Mouse (Mus musculus): ENCODE results near the gene AW011738.

Gene AW011738

DNA sequence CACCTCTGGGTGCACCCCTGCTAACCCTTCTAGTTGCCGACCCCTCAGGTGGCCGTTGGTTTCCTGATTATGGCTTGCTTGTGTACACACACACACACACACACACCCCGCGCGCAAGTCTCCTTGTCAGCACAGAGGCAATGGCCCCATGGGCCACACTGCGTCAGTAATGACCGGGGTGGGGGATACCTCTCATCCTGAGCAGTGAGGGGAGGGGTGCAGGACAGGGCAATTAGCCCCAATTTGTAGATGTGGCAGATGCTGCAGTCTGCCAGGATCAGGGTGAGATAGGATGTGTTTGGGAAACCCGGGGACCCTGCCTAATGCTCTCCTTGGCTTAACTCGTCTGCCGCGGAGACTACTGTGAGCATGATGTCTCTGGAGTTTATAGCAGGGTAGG is 46.5 kb downstream of the AW011738 start:
- no peak for DNase-seq

DNA sequence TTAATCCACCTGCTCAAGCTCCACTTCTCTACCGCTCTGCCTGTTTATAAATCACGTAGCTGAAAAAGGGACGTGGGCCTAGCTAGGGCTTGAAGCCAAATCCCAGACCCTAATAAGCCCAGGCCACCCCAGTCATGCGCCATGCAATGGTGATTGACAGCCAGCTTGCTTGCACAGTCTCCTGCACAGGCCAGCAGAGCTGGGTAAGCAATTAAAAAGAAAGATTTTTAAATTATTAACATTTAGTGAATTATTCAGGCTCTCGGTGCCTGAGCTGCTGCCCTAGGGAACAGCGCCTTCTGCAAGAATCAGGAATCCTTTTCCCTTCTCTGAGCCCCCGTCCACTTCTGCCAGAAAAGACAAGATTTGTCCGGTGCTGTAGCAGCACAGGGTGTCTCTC is 48.0 kb downstream of the AW011738 start:
- no peak for DNase-seq

DNA sequence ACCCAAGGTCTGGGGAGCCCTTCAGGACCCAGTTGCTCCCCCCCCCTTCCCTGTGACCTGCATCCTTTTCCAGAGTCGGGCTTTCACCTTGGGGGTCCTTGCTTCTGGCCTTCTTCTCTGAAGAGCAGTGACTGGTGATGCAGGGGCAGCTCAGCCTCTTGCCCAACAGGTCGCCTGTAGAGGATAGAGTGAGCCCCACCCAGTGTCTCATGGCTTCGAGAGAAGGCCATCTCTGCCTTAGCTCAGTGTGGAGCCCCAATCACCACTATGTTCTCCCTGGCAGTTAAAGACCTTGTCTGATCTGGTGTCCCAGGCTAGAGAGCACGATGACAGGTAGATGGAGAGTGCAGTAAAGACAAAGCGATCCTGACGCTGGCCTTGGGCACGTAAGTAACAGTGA is 49.0 kb downstream of the AW011738 start:
- DNase-seq = no peak

DNA sequence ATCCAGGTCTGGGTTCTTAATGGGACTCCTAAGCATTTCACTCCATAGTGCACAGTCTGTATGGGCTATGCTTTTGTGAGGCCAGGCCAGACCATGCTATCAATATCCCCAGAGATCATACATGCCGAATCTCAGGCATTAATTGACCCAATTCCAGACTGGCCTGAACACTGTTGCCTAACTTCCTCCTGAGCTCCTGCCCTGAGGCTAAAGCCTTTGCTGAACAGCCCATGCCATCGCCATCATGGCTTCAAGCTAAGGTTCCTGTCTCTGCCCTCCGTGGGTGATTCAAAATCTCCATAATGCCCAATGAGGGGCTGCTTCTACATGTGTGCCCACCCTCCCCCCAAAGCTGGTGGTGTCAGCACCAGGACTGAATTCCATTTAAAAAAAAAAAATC is 49.5 kb downstream of the AW011738 start:
- DNase-seq = no peak

DNA sequence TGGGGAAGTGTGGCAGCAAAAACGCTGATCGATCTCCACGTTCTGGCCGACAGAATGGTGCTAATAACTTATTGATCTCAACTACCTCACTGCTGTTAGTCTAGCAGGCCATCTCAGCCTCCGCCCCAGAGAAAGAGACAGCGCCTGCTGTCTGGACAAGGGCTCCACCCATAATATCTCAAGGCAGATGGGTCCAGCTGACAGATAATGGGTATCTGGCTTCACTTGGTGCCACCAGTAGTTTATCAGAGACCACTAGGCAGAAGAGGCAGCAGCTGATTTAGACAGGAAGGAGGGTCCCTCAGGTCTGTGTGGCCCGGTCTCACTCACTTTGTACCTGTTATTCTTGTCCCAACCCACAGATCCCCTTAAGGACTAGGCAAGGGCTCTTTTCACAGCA is 49.9 kb downstream of the AW011738 start:
- DNase-seq = no peak

DNA sequence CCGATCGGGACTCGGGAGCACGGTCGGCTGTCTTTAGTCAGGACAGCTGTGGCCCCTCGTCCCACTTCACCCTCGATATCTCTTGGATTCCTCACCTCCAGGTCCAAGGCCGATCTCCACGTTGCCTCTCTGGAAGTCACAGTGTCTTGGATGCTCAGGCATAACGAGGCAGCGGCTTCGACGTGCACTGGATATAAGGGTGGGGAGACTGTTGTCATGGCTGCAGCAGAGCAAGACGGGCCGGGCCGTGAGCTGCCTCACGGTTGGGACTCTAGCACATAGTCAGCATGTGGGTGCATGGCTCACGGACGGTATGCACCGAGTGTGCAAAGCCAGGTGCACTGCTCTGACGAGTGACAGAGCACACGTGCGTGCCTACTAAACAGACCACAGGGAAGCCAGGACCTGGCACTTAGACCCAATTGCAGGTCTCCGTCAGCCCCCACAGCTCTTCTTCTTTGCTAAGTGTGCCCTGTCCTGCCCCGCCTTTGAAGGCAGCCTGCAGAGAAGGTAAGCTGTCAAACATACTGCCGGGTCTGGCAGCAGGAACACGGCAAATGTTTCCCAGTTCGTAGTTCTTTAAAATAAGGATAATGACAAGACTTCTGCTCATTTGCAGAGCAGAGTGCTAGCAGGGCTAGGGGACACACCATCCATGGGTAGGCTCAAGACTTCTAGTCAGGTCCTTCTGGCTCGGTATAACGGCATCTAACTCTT is 51.4 kb downstream of the AW011738 start:
- DNase-seq = peak in 1 of 2 experiments; percentile 25

Data from cerebellum, postnatal 25 days (tissue).